Mouse (Mus musculus) left cerebral cortex, adult 6 months (tissue): ENCODE results near the gene E330014E10Rik. TPM values are rescaled to one million over a fixed set of nuclear protein-coding genes. Genes with fewer than 3 reads are reported as not detected.

Experiments used
- long read RNA-seq, 2 experiments: library from polyadenylated mRNA; unstranded; transcript quantifications; one replicate each; pipeline ENCODE4 v2.0.0; 2019 to 2020
- polyA plus RNA-seq: library from polyadenylated mRNA; unstranded; fragments of <200 nt; fragmentation: Nextera tagmentation; gene quantifications from 2 replicates; pipeline ENCODE4 v1.2.3, GENCODE M21; 2021

E330014E10Rik gene
- polyA plus RNA-seq: not detected in 2 replicates
- long read RNA-seq, experiment 1: 0 reads
- long read RNA-seq, experiment 2: 0 reads

GRCm38 (mm10) chr5:95775690-95776089 is at the start of gene E330014E10Rik:
Gene E330014E10Rik (plus strand): TSS chr5:95775990.

DNA sequence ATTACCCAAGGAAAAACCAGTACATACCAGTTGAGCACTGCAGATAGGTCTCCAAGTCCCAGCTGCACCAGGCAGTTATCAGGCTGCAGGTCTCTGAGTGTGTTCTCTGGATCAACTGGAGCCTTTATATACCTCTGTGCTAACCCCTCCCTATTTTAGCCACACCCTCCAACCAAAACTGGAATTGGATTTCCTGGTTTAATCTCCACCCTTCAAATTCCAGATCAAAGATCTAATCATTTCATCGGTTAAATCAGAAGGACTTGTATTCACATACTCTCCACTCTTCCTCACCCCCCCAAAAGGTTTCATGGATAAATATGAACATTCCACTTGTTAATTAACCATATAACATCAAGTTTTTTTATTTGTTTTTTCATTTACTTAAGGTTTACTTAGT is 39.7 kb upstream of the E330014E10Rik start, which contains the start of gene Gm7978:
Gene Gm7978 (minus strand): TSS at position 101 of the 400 bp plus-strand sequence.

DNA sequence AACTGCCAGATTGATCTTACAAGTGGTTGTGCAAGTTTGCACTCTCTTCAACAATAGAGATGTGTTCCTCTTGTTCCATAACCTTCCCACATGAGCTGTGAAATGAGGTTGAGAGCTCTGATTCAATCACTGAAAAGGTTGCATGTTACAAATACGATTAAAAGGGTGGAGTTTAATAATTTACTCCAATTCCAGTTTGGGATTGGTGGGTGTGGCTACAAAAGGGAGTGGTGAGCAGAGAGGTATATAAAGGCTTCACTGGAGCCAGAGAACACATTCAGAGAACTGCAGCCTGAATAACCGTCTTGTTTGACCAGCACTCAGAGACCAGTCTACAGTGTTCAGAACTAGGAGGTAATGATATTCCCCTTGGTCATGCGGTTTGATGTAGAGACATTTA is 34.1 kb upstream of the E330014E10Rik start, which contains the start of gene Gm7982:
Gene Gm7982 (plus strand): TSS at position 301 of the 400 bp plus-strand sequence.

Other genes with a start within 250 kb of the E330014E10Rik start
- not detected in 2 replicates for gene Gm7971, start 181.1 kb upstream of the E330014E10Rik start, polyA plus RNA-seq
- not detected in 2 replicates for gene Gm7978, start 39.8 kb upstream of the E330014E10Rik start, polyA plus RNA-seq
- gene Gm7982, start 34.0 kb upstream of the E330014E10Rik start, polyA plus RNA-seq: not detected in 2 replicates
- 0.29 TPM in 1 of 2 replicates, not detected in the other for gene Cxcl13, start 181.0 kb downstream of the E330014E10Rik start, polyA plus RNA-seq